Comparison of ENCODE assay signal across 26 mouse cellular contexts in genomic region chr8:114612091-114612490, GRCm38 (mm10).
A peak's percentile ranks its signal among the peaks of the same experiment; 100 is the strongest.
DNase-seq lines count a peak whose midpoint lies in the region; ATAC-seq lines count a peak whose summit lies in the region.
"Had no signal": no experiment of that assay in that cellular context is flagged by ENCODE, and none has a peak within 500 bp of the region (broad histone marks: within the 10 kb centered on the region; RNA-seq: fewer than 3 reads in every experiment).

No protein-coding gene starts in this region.

- no peak for DNase-seq in forebrain, embryonic 10.5 days (ENCODE audit: extremely low spot score, low spot score)
- DNase-seq in forebrain, embryonic 11.5 days (ENCODE audit: low spot score): no peak
- DNase-seq in heart, adult 9 months (ENCODE audit: low spot score in 2 of 2): peak; percentile 5 to 18
- DNase-seq in 3T3-L1 (ENCODE audit: low read depth, low spot score) (peak; percentile 70), adipocyte (ENCODE audit: low spot score) (peak; percentile 58)
- no peak for DNase-seq in cerebellum, adult 9-11 months
- DNase-seq: adrenal gland, adult 2 months; adrenal gland, postnatal 14 days; cerebellum, adult 11-12 months; cerebellum, adult 8-10 months; cerebellum, postnatal 14 days; gastrocnemius, adult 2 months; gastrocnemius, postnatal 14 days; heart, postnatal 14 days; heart, postnatal 4 days; kidney, adult 18-20 months had no signal

- no peak overlapping the region for H3K4me3 ChIP-seq in forebrain, embryonic 10.5 days
- no peak overlapping the region for H3K4me3 ChIP-seq in forebrain, embryonic 11.5 days (ENCODE audit: low read depth, low read length)
- no peak overlapping the region for H3K4me3 ChIP-seq in heart, embryonic 11.5 days (ENCODE audit: low read depth, low read length)
- H3K4me3 ChIP-seq: forebrain, embryonic 12.5 days; forebrain, embryonic 15.5 days; gastrocnemius, adult 2 months; heart, embryonic 13.5 days had no signal

- no peaks in the 10 kb centered on the region for H3K27me3 ChIP-seq in forebrain, embryonic 10.5 days (ENCODE audit: poor library complexity, severe bottlenecking)
- H3K27me3 ChIP-seq in forebrain, embryonic 11.5 days (ENCODE audit: control insufficient read depth, insufficient read depth, low read length): no peaks in the 10 kb centered on the region
- H3K27me3 ChIP-seq in heart, embryonic 11.5 days (ENCODE audit: control insufficient read depth, insufficient read depth, low read length): no peaks in the 10 kb centered on the region
- H3K27me3 ChIP-seq: forebrain, embryonic 12.5 days; heart, embryonic 13.5 days; Patski had no signal

- H3K36me3 ChIP-seq in forebrain, embryonic 10.5 days (replicated peaks): no peaks in the 10 kb centered on the region
- no peaks in the 10 kb centered on the region for H3K36me3 ChIP-seq in forebrain, embryonic 11.5 days (ENCODE audit: control insufficient read depth, insufficient read depth, low read length)
- no peaks in the 10 kb centered on the region for H3K36me3 ChIP-seq in heart, embryonic 11.5 days (ENCODE audit: control insufficient read depth, insufficient read depth, low read length)
- H3K36me3 ChIP-seq: forebrain, embryonic 12.5 days; forebrain, embryonic 15.5 days; heart, embryonic 13.5 days had no signal

- H3K27ac ChIP-seq in forebrain, embryonic 10.5 days: 0 out of 2 replicates have a peak overlapping the region, but pooled peaks have one; percentile 16
- H3K27ac ChIP-seq in forebrain, embryonic 11.5 days (ENCODE audit: low read depth, low read length): no peak overlapping the region
- H3K27ac ChIP-seq in heart, embryonic 11.5 days (ENCODE audit: low read depth, low read length): no peak overlapping the region
- H3K27ac ChIP-seq: forebrain, embryonic 12.5 days; forebrain, embryonic 15.5 days; gastrocnemius, adult 2 months; heart, embryonic 13.5 days; hindbrain, embryonic 14.5 days; hindbrain, postnatal 0 days had no signal

- H3K4me1 ChIP-seq in forebrain, embryonic 10.5 days: peaks cover 7% of the 10 kb centered on the region
- no peaks in the 10 kb centered on the region for H3K4me1 ChIP-seq in forebrain, embryonic 11.5 days (replicated peaks; ENCODE audit: control insufficient read depth, insufficient read depth, low read length)
- H3K4me1 ChIP-seq in heart, embryonic 11.5 days (ENCODE audit: control insufficient read depth, insufficient read depth, low read length): no peaks in the 10 kb centered on the region
- H3K4me1 ChIP-seq: forebrain, embryonic 12.5 days; forebrain, embryonic 15.5 days; heart, embryonic 13.5 days had no signal

- H3K4me2 ChIP-seq in forebrain, embryonic 11.5 days (ENCODE audit: low read depth, low read length, severe bottlenecking): no peak overlapping the region
- H3K4me2 ChIP-seq in heart, embryonic 11.5 days: no peak overlapping the region
- H3K4me2 ChIP-seq: forebrain, embryonic 12.5 days; forebrain, embryonic 15.5 days; heart, embryonic 13.5 days; hindbrain, embryonic 14.5 days had no signal

- no peak for ATAC-seq in forebrain, embryonic 11.5 days (replicated peaks; ENCODE audit: low FRiP score)
- no peak for ATAC-seq in heart, embryonic 11.5 days (replicated peaks; ENCODE audit: insufficient number of reproducible peaks, low FRiP score, low TSS enrichment)
- no peak for ATAC-seq in cerebellum, adult (ENCODE audit: insufficient number of reproducible peaks, low FRiP score, low TSS enrichment)
- ATAC-seq: forebrain, embryonic 15.5 days; hindbrain, postnatal 0 days; inflammation-experienced regulatory T-cells, adult 6 months; intestine, embryonic 16.5 days; Patski had no signal

- WGBS in forebrain, embryonic 10.5 days: 96% methylated on average over 3 of the region's 3 CpGs
- 92% methylated on average over 3 of the region's 3 CpGs for WGBS in forebrain, embryonic 11.5 days
- 81% methylated on average over 3 of the region's 3 CpGs for WGBS in heart, embryonic 11.5 days (ENCODE audit: insufficient replicate concordance)

- no peaks in the 10 kb centered on the region for H3K9me3 ChIP-seq in forebrain, embryonic 10.5 days
- H3K9me3 ChIP-seq in forebrain, embryonic 11.5 days (ENCODE audit: control insufficient read depth, low read length): no peaks in the 10 kb centered on the region
- H3K9me3 ChIP-seq in heart, embryonic 11.5 days (replicated peaks; ENCODE audit: control insufficient read depth, low read length): no peaks in the 10 kb centered on the region
- H3K9me3 ChIP-seq: forebrain, embryonic 12.5 days; forebrain, embryonic 15.5 days; heart, embryonic 13.5 days had no signal

- H3K9ac ChIP-seq in forebrain, embryonic 11.5 days (ENCODE audit: low read length): no peak overlapping the region
- H3K9ac ChIP-seq in heart, embryonic 11.5 days (ENCODE audit: low read depth, low read length): no peak overlapping the region
- H3K9ac ChIP-seq: forebrain, embryonic 12.5 days; forebrain, embryonic 15.5 days; heart, embryonic 13.5 days; hindbrain, embryonic 14.5 days had no signal

Comparison
In these comparisons a context has a peak if more than half of its experiments do, and no peak if none do; other contexts are left out.
1. DNase-seq: peak in heart, adult 9 months (2 of 2), 3T3-L1 (single experiment) and adipocyte (single experiment); none in forebrain, embryonic 10.5 days (single experiment), forebrain, embryonic 11.5 days (single experiment) and cerebellum, adult 9-11 months (single experiment).